In genomic region chr6:5008166-5008565, GRCm38 (mm10) we compare ENCODE assay signal across 20 mouse cellular contexts.
DNase-seq lines count a peak whose midpoint lies in the region; ATAC-seq and TF ChIP-seq lines count a peak whose summit lies in the region.
"Had no signal": no experiment of that assay in that cellular context is flagged by ENCODE, and none has a peak within 500 bp of the region (broad histone marks: within the 10 kb centered on the region; RNA-seq: fewer than 3 reads in every experiment).

No protein-coding gene starts in this region.

- peaks cover 66% of the 10 kb centered on the region for H3K4me1 ChIP-seq in forebrain, embryonic 10.5 days
- H3K4me1 ChIP-seq in forebrain, embryonic 12.5 days = peaks cover 35% of the 10 kb centered on the region
- H3K4me1 ChIP-seq in heart, embryonic 13.5 days = peaks cover 52% of the 10 kb centered on the region
- no peaks in the 10 kb centered on the region; the same call in 1 of the 2 replicates for H3K4me1 ChIP-seq in kidney, postnatal 0 days (replicated peaks; ENCODE audit: insufficient read depth, low read length)
- no peaks in the 10 kb centered on the region; the same call in 1 of the 2 replicates for H3K4me1 ChIP-seq in stomach, postnatal 0 days (replicated peaks; ENCODE audit: control insufficient read depth, insufficient read depth)

- no peaks in the 10 kb centered on the region for H3K36me3 ChIP-seq in forebrain, embryonic 10.5 days (replicated peaks)
- no peaks in the 10 kb centered on the region for H3K36me3 ChIP-seq in forebrain, embryonic 12.5 days (replicated peaks)
- no peaks in the 10 kb centered on the region for H3K36me3 ChIP-seq in heart, embryonic 13.5 days
- H3K36me3 ChIP-seq in kidney, postnatal 0 days (ENCODE audit: insufficient read depth, low read length) = no peaks in the 10 kb centered on the region
- no peaks in the 10 kb centered on the region for H3K36me3 ChIP-seq in stomach, postnatal 0 days (ENCODE audit: control insufficient read depth, insufficient read depth, low read length)
- H3K36me3 ChIP-seq: embryonic facial prominence, embryonic 12.5 days; hindbrain, embryonic 15.5 days had no signal

- no peak for TF ChIP-seq CTCF in kidney, postnatal 0 days (IDR thresholded peaks at IDR 0.05; ENCODE audit: low read depth)
- peak; percentile 33; the same call in 1 of the 2 replicates for TF ChIP-seq CTCF in stomach, postnatal 0 days (IDR thresholded peaks at IDR 0.05; ENCODE audit: low read depth)

- ATAC-seq in forebrain, embryonic 12.5 days (ENCODE audit: low FRiP score) = no peak
- ATAC-seq in heart, embryonic 13.5 days (ENCODE audit: extremely low read depth, insufficient number of reproducible peaks, low FRiP score, low TSS enrichment) = no peak
- ATAC-seq in kidney, postnatal 0 days (replicated peaks; ENCODE audit: low FRiP score, low read depth) = no peak
- no peak for ATAC-seq in stomach, postnatal 0 days (ENCODE audit: low FRiP score, low TSS enrichment)
- ATAC-seq: CD4-positive, CD25-positive, alpha-beta regulatory T cell, adult 4 months; forebrain, embryonic 13.5 days; forebrain, postnatal 0 days had no signal

- no peaks in the 10 kb centered on the region for H3K27me3 ChIP-seq in forebrain, embryonic 10.5 days (ENCODE audit: poor library complexity, severe bottlenecking)
- no peaks in the 10 kb centered on the region for H3K27me3 ChIP-seq in forebrain, embryonic 12.5 days
- H3K27me3 ChIP-seq in heart, embryonic 13.5 days (replicated peaks) = no peaks in the 10 kb centered on the region
- H3K27me3 ChIP-seq in kidney, postnatal 0 days (ENCODE audit: insufficient read depth, low read length) = no peaks in the 10 kb centered on the region
- no peaks in the 10 kb centered on the region for H3K27me3 ChIP-seq in stomach, postnatal 0 days (ENCODE audit: control insufficient read depth, insufficient read depth, low read length)
- H3K27me3 ChIP-seq: embryonic facial prominence, embryonic 12.5 days; forebrain, embryonic 13.5 days; hindbrain, embryonic 15.5 days had no signal

- no peak overlapping the region for H3K4me2 ChIP-seq in forebrain, embryonic 12.5 days
- H3K4me2 ChIP-seq in heart, embryonic 13.5 days = peak overlapping the region; percentile 16; the same call in 1 of the 2 replicates
- H3K4me2 ChIP-seq in kidney, postnatal 0 days (ENCODE audit: low read length) = peak overlapping the region; percentile 25; the same call in 1 of the 2 replicates
- H3K4me2 ChIP-seq in stomach, postnatal 0 days (replicated peaks; ENCODE audit: low read depth) = no peak overlapping the region
- H3K4me2 ChIP-seq: embryonic facial prominence, embryonic 12.5 days; forebrain, embryonic 13.5 days; hindbrain, embryonic 15.5 days had no signal

- intact Hi-C loops in heart, postnatal 10 days (cut with DNase I) = no loop called here

- 58% methylated on average over 2 of the region's 2 CpGs for WGBS in forebrain, embryonic 10.5 days
- 52% methylated on average over 2 of the region's 2 CpGs for WGBS in forebrain, embryonic 12.5 days
- 49% methylated on average over 2 of the region's 2 CpGs for WGBS in heart, embryonic 13.5 days
- 65% methylated on average over 2 of the region's 2 CpGs for WGBS in kidney, postnatal 0 days
- 56% methylated on average over 2 of the region's 2 CpGs for WGBS in stomach, postnatal 0 days

- no peak overlapping the region for H3K4me3 ChIP-seq in forebrain, embryonic 10.5 days
- H3K4me3 ChIP-seq in forebrain, embryonic 12.5 days (replicated peaks) = no peak overlapping the region
- no peak overlapping the region for H3K4me3 ChIP-seq in heart, embryonic 13.5 days
- H3K4me3 ChIP-seq in kidney, postnatal 0 days (replicated peaks; ENCODE audit: low read depth, low read length) = no peak overlapping the region
- no peak overlapping the region for H3K4me3 ChIP-seq in stomach, postnatal 0 days (ENCODE audit: low read depth, low read length)
- H3K4me3 ChIP-seq: embryonic facial prominence, embryonic 12.5 days; forebrain, embryonic 13.5 days; hindbrain, embryonic 15.5 days had no signal

- DNase-seq in forebrain, embryonic 10.5 days (ENCODE audit: extremely low spot score, low spot score) = no peak
- no peak for DNase-seq in heart, postnatal 10 days
- DNase-seq in kidney, postnatal 0 days (ENCODE audit: low spot score) = no peak
- DNase-seq in kidney, adult 8-10 months = no peak
- no peak for DNase-seq in stomach, postnatal 0 days (ENCODE audit: low spot score)
- no peak for DNase-seq in thymus, postnatal 36 days
- DNase-seq: adrenal gland, adult 2 months; adrenal gland, postnatal 25 days; B cell, adult 2 months; cerebellum, adult 18-20 months; cerebellum, adult 9-11 months; forebrain, postnatal 0 days; gastrocnemius, postnatal 14 days; kidney, adult 18-20 months had no signal

- no peak for TF ChIP-seq EP300 in stomach, postnatal 0 days (optimal IDR thresholded peaks at IDR 0.05)

- no peak overlapping the region for H3K9ac ChIP-seq in forebrain, embryonic 12.5 days
- H3K9ac ChIP-seq in heart, embryonic 13.5 days = 0 out of 2 replicates have a peak overlapping the region, but pooled peaks have one; percentile 26
- H3K9ac ChIP-seq in kidney, postnatal 0 days (ENCODE audit: low read depth, low read length) = no peak overlapping the region
- no peak overlapping the region for H3K9ac ChIP-seq in stomach, postnatal 0 days (ENCODE audit: low read length)
- H3K9ac ChIP-seq: embryonic facial prominence, embryonic 12.5 days; forebrain, embryonic 13.5 days; forebrain, postnatal 0 days; hindbrain, embryonic 15.5 days had no signal

- no peaks in the 10 kb centered on the region for H3K9me3 ChIP-seq in forebrain, embryonic 10.5 days
- no peaks in the 10 kb centered on the region for H3K9me3 ChIP-seq in forebrain, embryonic 12.5 days
- H3K9me3 ChIP-seq in heart, embryonic 13.5 days = no peaks in the 10 kb centered on the region
- H3K9me3 ChIP-seq in kidney, postnatal 0 days (replicated peaks; ENCODE audit: low read length) = no peaks in the 10 kb centered on the region
- H3K9me3 ChIP-seq in stomach, postnatal 0 days (ENCODE audit: control insufficient read depth, low read length) = no peaks in the 10 kb centered on the region
- H3K9me3 ChIP-seq: embryonic facial prominence, embryonic 12.5 days; forebrain, embryonic 13.5 days; hindbrain, embryonic 15.5 days had no signal

- peak overlapping the region; percentile 48; the same call in 1 of the 2 replicates for H3K27ac ChIP-seq in forebrain, embryonic 10.5 days
- no peak overlapping the region for H3K27ac ChIP-seq in forebrain, embryonic 12.5 days
- 0 out of 2 replicates have a peak overlapping the region, but pooled peaks have one; percentile 21 for H3K27ac ChIP-seq in heart, embryonic 13.5 days (replicated peaks)
- H3K27ac ChIP-seq in kidney, postnatal 0 days = no peak overlapping the region
- no peak overlapping the region for H3K27ac ChIP-seq in stomach, postnatal 0 days (replicated peaks)
- H3K27ac ChIP-seq: embryonic facial prominence, embryonic 12.5 days; forebrain, embryonic 13.5 days; hindbrain, embryonic 15.5 days had no signal

Comparison
In these comparisons a context has a peak if more than half of its experiments do, and no peak if none do; other contexts are left out.
1. H3K27ac ChIP-seq: peak in forebrain, embryonic 10.5 days (single experiment) and heart, embryonic 13.5 days (single experiment); none in forebrain, embryonic 12.5 days (single experiment), kidney, postnatal 0 days (single experiment) and stomach, postnatal 0 days (single experiment).
2. H3K4me2 ChIP-seq: peak in heart, embryonic 13.5 days (single experiment) and kidney, postnatal 0 days (single experiment); none in forebrain, embryonic 12.5 days (single experiment) and stomach, postnatal 0 days (single experiment).